Mouse (Mus musculus) liver, embryonic 14.5 days (tissue): ENCODE data around the gene Spesp1. TPM values are rescaled to one million over a fixed set of nuclear protein-coding genes. Genes with fewer than 3 reads are reported as not detected.

Source experiments
- ATAC-seq: fragments of 200-750 bp; cut with Nextera tagmentation; 2 replicates; pipeline ENCODE4 v1.8.0; 2017; ENCODE audit warnings: moderate number of reproducible peaks, mild to moderate bottlenecking, moderate library complexity; ENCODE audit not compliant: insufficient read depth
- DNase-seq, 3 experiments: peaks; one replicate each; pipeline ENCODE4 v3.0.0-alpha.2; 2012 to 2013; ENCODE audit warnings: low read depth in 3 of 3, low spot score in 3 of 3
- H3K27ac ChIP-seq: fragments of 300-500 bp; sonication (generic); 2 replicates; pipeline ENCODE4 v1.5.1; 2014; ENCODE audit warnings: moderate library complexity, mild to moderate bottlenecking, control low read depth, inconsistent platforms
- H3K27me3 ChIP-seq: fragments of 300-500 bp; sonication (generic); 2 replicates; pipeline ENCODE4 v1.6.1; 2014; ENCODE audit warnings: mild to moderate bottlenecking, low read length, moderate library complexity; ENCODE audit not compliant: control insufficient read depth, insufficient read depth
- H3K36me3 ChIP-seq: fragments of 300-500 bp; sonication (generic); replicated peaks from 2 replicates; pipeline ENCODE4 v1.6.1; 2014; ENCODE audit warnings: low read depth; ENCODE audit not compliant: control insufficient read depth, insufficient read depth
- H3K4me1 ChIP-seq, 2 experiments: fragments of 200-500 bp in 1 of 2; fragments of 300-500 bp in 1 of 2; sonication (generic) in 1 of 2; replicated peaks; 2 replicates each; pipeline ENCODE4 v1.6.1; 2012 to 2014; ENCODE audit warnings: antibody characterized with exemption in 1 of 2, inconsistent platforms in 1 of 2, low read length in 1 of 2; ENCODE audit not compliant: control insufficient read depth in 2 of 2, insufficient read depth in 2 of 2
- H3K4me2 ChIP-seq: fragments of 300-500 bp; sonication (generic); 2 replicates; pipeline ENCODE4 v1.6.1; 2014; ENCODE audit warnings: low read depth, mild to moderate bottlenecking, control low read depth, moderate library complexity
- H3K4me3 ChIP-seq, 2 experiments: fragments of 200-500 bp in 1 of 2; fragments of 300-500 bp in 1 of 2; sonication (generic) in 1 of 2; 2 replicates each; pipeline ENCODE4 v1.5.1; 2012 to 2014; ENCODE audit warnings: low read depth in 2 of 2, low read length in 2 of 2, mild to moderate bottlenecking in 2 of 2, control low read depth in 1 of 2, inconsistent platforms in 1 of 2, moderate library complexity in 1 of 2; ENCODE audit not compliant: insufficient read depth in 1 of 2
- H3K9ac ChIP-seq: fragments of 300-500 bp; sonication (generic); replicated peaks from 2 replicates; pipeline ENCODE4 v1.6.1; 2014; ENCODE audit warnings: mild to moderate bottlenecking, control low read depth, moderate library complexity
- H3K9me3 ChIP-seq: fragments of 300-500 bp; sonication (generic); 2 replicates; pipeline ENCODE4 v1.6.1; 2016; ENCODE audit warnings: low read length, mixed read lengths; ENCODE audit not compliant: control insufficient read depth
- CTCF ChIP-seq: IDR thresholded peaks from 2 replicates; pipeline ENCODE4 v1.5.1; 2016; ENCODE audit warnings: antibody characterized with exemption, low read depth, control low read depth
- EP300 ChIP-seq: IDR thresholded peaks from 2 replicates; pipeline ENCODE4 v1.6.1; 2016; ENCODE audit warnings: antibody characterized with exemption, low read depth
- WGBS: fragments of 180-500 bp; shearing (Covaris S2); extraction: QIAGEN DNeasy Blood & Tissue Kit; methylation state at CpG from one replicate; pipeline ENCODE4 v1.1.7; 2014; ENCODE audit not compliant: insufficient replicate concordance; 5-methylcytosine and 5-hydroxymethylcytosine counted together
- polyA plus RNA-seq, 2 experiments: library from polyadenylated mRNA; depleted of rRNA in 1 of 2; stranded (reverse) in 1 of 2; unstranded in 1 of 2; fragments of >200 nt; fragmentation: Nextera tagmentation in 1 of 2; extraction: Ambion mirVana in 1 of 2; gene quantifications; 2 replicates each; pipeline versions ENCODE4 v1.2.1 to v1.2.3; 2012 to 2014

Gene Spesp1
- polyA plus RNA-seq, 2 experiments: not detected

GRCm38 (mm10) chr9:62240036-62240435, 42.0 kb downstream of the Spesp1 start:
- no peaks in the 10 kb centered on the region for H3K36me3 ChIP-seq
- H3K27ac ChIP-seq: no peak overlapping the region
- no peak overlapping the region for H3K9ac ChIP-seq
- no peaks in the 10 kb centered on the region for H3K4me1 ChIP-seq
- TF ChIP-seq CTCF: no peak
- TF ChIP-seq EP300: no peak
- no peak overlapping the region for H3K4me2 ChIP-seq
- no peak overlapping the region for H3K4me3 ChIP-seq
- ATAC-seq: no peak
- no peaks in the 10 kb centered on the region for H3K9me3 ChIP-seq
- DNase-seq: no peak
- no peaks in the 10 kb centered on the region for H3K27me3 ChIP-seq
- WGBS: 58% methylated on average over 10 of the region's 10 CpGs

GRCm38 (mm10) chr9:62237381-62237980, 44.5 kb downstream of the Spesp1 start:
- H3K4me1 ChIP-seq: no peaks in the 10 kb centered on the region
- ATAC-seq (no peak), DNase-seq (no peak)
- H3K9me3 ChIP-seq: no peaks in the 10 kb centered on the region
- H3K4me3 ChIP-seq: no peak overlapping the region
- no peak overlapping the region for H3K4me2 ChIP-seq
- H3K27ac ChIP-seq: no peak overlapping the region
- no peaks in the 10 kb centered on the region for H3K36me3 ChIP-seq
- no peak overlapping the region for H3K9ac ChIP-seq
- TF ChIP-seq EP300: no peak
- no peak for TF ChIP-seq CTCF
- WGBS: 40% methylated on average over 9 of the region's 9 CpGs
- H3K27me3 ChIP-seq: no peaks in the 10 kb centered on the region

- H3K9ac ChIP-seq: no peak overlapping the region
- WGBS: 37% methylated on average over 2 of the region's 2 CpGs
- no peak overlapping the region for H3K4me2 ChIP-seq
- no peak for TF ChIP-seq CTCF
- TF ChIP-seq EP300: no peak
- no peak for ATAC-seq
- H3K27me3 ChIP-seq: no peaks in the 10 kb centered on the region
- no peaks in the 10 kb centered on the region for H3K9me3 ChIP-seq
- no peak overlapping the region for H3K27ac ChIP-seq
- no peaks in the 10 kb centered on the region for H3K36me3 ChIP-seq
- H3K4me1 ChIP-seq: peaks cover 0 to 6% of the 10 kb centered on the region in 2 experiments; a peak in 1 of 4 replicates
- no peak overlapping the region for H3K4me3 ChIP-seq
- DNase-seq: no peak
These were observed 46.5 kb downstream of the Spesp1 start for GRCm38 (mm10) chr9:62235501-62235900.

GRCm38 (mm10) chr9:62232649-62233048, 49.4 kb downstream of the Spesp1 start:
- Histone ChIP-seq H3K9me3 (no peaks in the 10 kb centered on the region), H3K4me2 (no peak overlapping the region), H3K27me3 (no peaks in the 10 kb centered on the region), H3K36me3 (no peaks in the 10 kb centered on the region), H3K4me3 (no peak overlapping the region), H3K27ac (no peak overlapping the region), H3K9ac (no peak overlapping the region), H3K4me1 (peaks cover 0 to 6% of the 10 kb centered on the region in 2 experiments; a peak in 1 of 4 replicates)
- DNase-seq (no peak), ATAC-seq (no peak)
- TF ChIP-seq EP300: no peak
- TF ChIP-seq CTCF: no peak
- whole genome bisulfite sequencing: 45% methylated on average over 1 of the region's 1 CpGs

- Histone ChIP-seq H3K9ac (no peak overlapping the region), H3K27ac (no peak overlapping the region), H3K36me3 (no peaks in the 10 kb centered on the region), H3K4me3 (no peak overlapping the region), H3K27me3 (no peaks in the 10 kb centered on the region), H3K4me2 (no peak overlapping the region), H3K4me1 (peaks cover 0 to 6% of the 10 kb centered on the region in 2 experiments; a peak in 1 of 4 replicates), H3K9me3 (no peaks in the 10 kb centered on the region)
- TF ChIP-seq CTCF (no peak), EP300 (no peak)
- DNase-seq (no peak), ATAC-seq (no peak)
- WGBS: 6% methylated on average over 3 of the region's 3 CpGs
These were observed 51.0 kb downstream of the Spesp1 start for GRCm38 (mm10) chr9:62231046-62231445.
